Comparison of ENCODE assay signal across 8 mouse cellular contexts in the genomic region with DNA sequence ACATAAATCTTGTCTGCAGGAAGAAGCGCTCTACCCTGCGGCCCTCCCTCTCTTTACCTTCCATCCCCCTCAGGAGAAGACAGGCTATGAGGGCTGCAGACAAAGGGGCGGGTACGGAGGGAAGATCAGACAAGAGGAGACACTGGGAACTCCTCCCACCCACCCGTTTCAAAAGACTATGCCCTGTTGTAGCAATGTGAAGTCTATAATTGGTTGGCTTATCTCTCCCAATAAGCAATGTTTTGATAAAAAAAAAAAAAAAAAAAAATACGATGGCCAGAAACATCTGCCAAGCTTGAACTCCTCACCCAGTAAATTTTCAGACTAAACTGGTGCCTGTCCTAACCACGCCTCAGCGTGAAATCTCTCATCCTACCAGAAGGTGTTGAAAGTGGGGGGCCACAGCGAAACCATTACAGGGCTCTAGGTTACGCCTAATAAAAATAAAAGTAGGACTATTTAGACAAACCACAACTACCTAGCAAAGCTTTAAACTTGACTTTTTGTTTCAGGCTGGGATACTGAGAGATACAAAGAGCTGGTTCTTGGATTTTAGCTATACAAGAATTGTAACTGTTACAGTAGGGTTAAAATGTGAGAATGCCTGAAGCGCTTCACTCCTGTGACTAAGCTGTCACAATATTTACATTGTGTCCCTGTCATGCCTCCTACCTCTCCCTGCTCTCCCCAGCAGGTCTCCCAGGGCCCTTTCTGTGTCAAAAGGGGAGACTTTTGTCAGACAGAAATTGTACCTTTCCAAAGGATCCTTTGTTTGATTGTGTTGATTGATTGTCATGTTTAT.
DNase-seq lines count a peak whose midpoint lies in the region; ATAC-seq and TF ChIP-seq lines count a peak whose summit lies in the region.

No protein-coding gene starts in this region.

- H3K27ac ChIP-seq in heart, embryonic 16.5 days (ENCODE audit: low read length) = no peak overlapping the region
- no peak overlapping the region for H3K27ac ChIP-seq in cortical plate, adult 2 months (ENCODE audit: insufficient read depth, low read length)
- H3K27ac ChIP-seq in forebrain, embryonic 11.5 days (ENCODE audit: low read depth, low read length) = no peak overlapping the region

- no peak for ATAC-seq in heart, embryonic 16.5 days (replicated peaks; ENCODE audit: extremely low read depth, insufficient read depth, low FRiP score)
- ATAC-seq in forebrain, embryonic 11.5 days (replicated peaks; ENCODE audit: low FRiP score) = peak; percentile 71

- TF ChIP-seq POLR2A in cortical plate, adult 2 months (IDR thresholded peaks at IDR 0.05; ENCODE audit: extremely low read depth, insufficient read depth, low read length) = no peak

- H3K36me3 ChIP-seq in heart, embryonic 16.5 days (ENCODE audit: control insufficient read depth, insufficient read depth) = no peaks in the 10 kb centered on the region
- H3K36me3 ChIP-seq in forebrain, embryonic 11.5 days (ENCODE audit: control insufficient read depth, insufficient read depth, low read length) = no peaks in the 10 kb centered on the region

- no peak for TF ChIP-seq CTCF in cortical plate, adult 2 months (IDR thresholded peaks at IDR 0.05; ENCODE audit: extremely low read depth, insufficient read depth, low read length)

- WGBS in heart, embryonic 16.5 days = 25% methylated on average over 11 of the region's 11 CpGs
- WGBS in forebrain, embryonic 11.5 days = 10% methylated on average over 11 of the region's 11 CpGs

- DNase-seq in heart, postnatal 10 days = no peak
- peak; percentile 53 for DNase-seq in forebrain, embryonic 11.5 days (ENCODE audit: low spot score)
- peak; percentile 68 for DNase-seq in mesoderm, embryonic 11.5 days (ENCODE audit: low read depth, low spot score)
- DNase-seq in spleen, postnatal 4 days (ENCODE audit: low spot score in 2 of 2) = no peak
- DNase-seq in urinary bladder, postnatal 10 days (ENCODE audit: low spot score) = no peak
- DNase-seq in left cerebral cortex, postnatal 10 days (ENCODE audit: extremely low spot score in 1 of 2, low spot score in 2 of 2) = no peak

- H3K9ac ChIP-seq in heart, embryonic 16.5 days (ENCODE audit: low read length) = no peak overlapping the region
- no peak overlapping the region for H3K9ac ChIP-seq in forebrain, embryonic 11.5 days (ENCODE audit: low read length)

- H3K9me3 ChIP-seq in heart, embryonic 16.5 days (replicated peaks; ENCODE audit: control insufficient read depth, low read length) = no peaks in the 10 kb centered on the region
- H3K9me3 ChIP-seq in forebrain, embryonic 11.5 days (ENCODE audit: control insufficient read depth, low read length) = no peaks in the 10 kb centered on the region

- 0 out of 2 replicates have a peak, but pooled peaks cover 5% of the 10 kb centered on the region for H3K27me3 ChIP-seq in heart, embryonic 16.5 days (ENCODE audit: control insufficient read depth, insufficient read depth, low read length)
- H3K27me3 ChIP-seq in forebrain, embryonic 11.5 days (ENCODE audit: control insufficient read depth, insufficient read depth, low read length) = peaks cover 44% of the 10 kb centered on the region

- intact Hi-C loops in heart, postnatal 10 days (cut with DNase I) = no loop called here
- intact Hi-C loops in left cerebral cortex, postnatal 10 days (cut with DNase I) = loop anchor here (5.0 kb wide), 1 partner anchor 130 kb away; no protein-coding TSS in a partner anchor

- H3K4me1 ChIP-seq in heart, embryonic 16.5 days (ENCODE audit: control insufficient read depth, insufficient read depth, low read length) = peaks cover 10% of the 10 kb centered on the region
- no peaks in the 10 kb centered on the region; the same call in 1 of the 2 replicates for H3K4me1 ChIP-seq in cortical plate, adult 2 months (ENCODE audit: control insufficient read depth, insufficient read depth, low read length)
- peaks cover 12% of the 10 kb centered on the region; the same call in 1 of the 2 replicates for H3K4me1 ChIP-seq in forebrain, embryonic 11.5 days (replicated peaks; ENCODE audit: control insufficient read depth, insufficient read depth, low read length)

- H3K4me3 ChIP-seq in heart, embryonic 16.5 days (ENCODE audit: low read length) = peak overlapping the region; percentile 13
- 0 out of 2 replicates have a peak overlapping the region, but pooled peaks have one; percentile 7 for H3K4me3 ChIP-seq in cortical plate, adult 2 months (ENCODE audit: insufficient read depth, low read length)
- no peak overlapping the region for H3K4me3 ChIP-seq in forebrain, embryonic 11.5 days (ENCODE audit: low read depth, low read length)

- H3K4me2 ChIP-seq in heart, embryonic 16.5 days (ENCODE audit: low read depth, low read length) = peak overlapping the region; percentile 57
- peak overlapping the region; percentile 41; the same call in 1 of the 2 replicates for H3K4me2 ChIP-seq in forebrain, embryonic 11.5 days (ENCODE audit: low read depth, low read length, severe bottlenecking)

Comparison
In these comparisons a context has a peak if more than half of its experiments do, and no peak if none do; other contexts are left out.
1. DNase-seq: peak in forebrain, embryonic 11.5 days (single experiment) and mesoderm, embryonic 11.5 days (single experiment); none in heart, postnatal 10 days (0 of 2), spleen, postnatal 4 days (0 of 2), urinary bladder, postnatal 10 days (single experiment) and left cerebral cortex, postnatal 10 days (0 of 2).